Mouse (Mus musculus) limb, embryonic 15.5 days (tissue): ENCODE measurements around the gene Plppr3. TPM values are rescaled to one million over a fixed set of nuclear protein-coding genes. Genes with fewer than 3 reads are reported as not detected.

Experiments used
- microRNA-seq: library from miRNA; unstranded; fragments of <30 nt; microRNA quantifications from one replicate; pipeline ENCODE4, GENCODE M21; 2016
- polyA plus RNA-seq: library from polyadenylated mRNA; unstranded; fragments of >200 nt; fragmentation: Nextera tagmentation; extraction: Ambion mirVana; gene quantifications from 2 replicates; pipeline ENCODE4 v1.2.1, GENCODE M21; 2015

The Plppr3 gene
- polyA plus RNA-seq, 1 experiment from 2014 or later, result 60.1 TPM

Small RNAs within 50 kb of the gene (microRNA-seq; reads per million reads assigned to microRNA genes)
- not detected for gene Mir6910

Other genes with a start within 250 kb of the Plppr3 start
- 7.8 and 10.1 TPM in 2 replicates for gene Shc2, start 236.7 kb downstream of the Plppr3 start, polyA plus RNA-seq
- gene Odf3l2, start 228.9 kb downstream of the Plppr3 start, polyA plus RNA-seq, result 0.12 TPM in 1 of 2 replicates, not detected in the other
- gene Madcam1, start 210.1 kb downstream of the Plppr3 start, polyA plus RNA-seq, result 5.4 and 5.8 TPM in 2 replicates
- gene Tpgs1, start 205.3 kb downstream of the Plppr3 start, polyA plus RNA-seq, result 54.6 and 58.9 TPM in 2 replicates
- 100 and 110 TPM in 2 replicates for gene Cdc34, start 192.4 kb downstream of the Plppr3 start, polyA plus RNA-seq
- gene Gzmm, start 185.6 kb downstream of the Plppr3 start, polyA plus RNA-seq, result 0.86 and 1.3 TPM in 2 replicates
- gene Bsg, start 170.1 kb downstream of the Plppr3 start, polyA plus RNA-seq, result 910 and 960 TPM in 2 replicates
- 0.08 TPM in 1 of 2 replicates, not detected in the other for gene Hcn2, start 158.0 kb downstream of the Plppr3 start, polyA plus RNA-seq
- gene Polrmt, start 128.1 kb downstream of the Plppr3 start, polyA plus RNA-seq, result 35.8 and 41.5 TPM in 2 replicates
- 0.95 and 2.2 TPM in 2 replicates for gene Fgf22, start 119.6 kb downstream of the Plppr3 start, polyA plus RNA-seq
- gene Rnf126, start 107.7 kb downstream of the Plppr3 start, polyA plus RNA-seq, result 93.2 and 104 TPM in 2 replicates
- gene Fstl3, start 97.4 kb downstream of the Plppr3 start, polyA plus RNA-seq, result 21.2 and 22.2 TPM in 2 replicates
- gene Prss57, start 83.7 kb downstream of the Plppr3 start, polyA plus RNA-seq, result 0.10 and 0.12 TPM in 2 replicates
- gene Palm, start 81.1 kb downstream of the Plppr3 start, polyA plus RNA-seq, result 79.9 and 84.8 TPM in 2 replicates
- gene Misp, start 53.6 kb downstream of the Plppr3 start, polyA plus RNA-seq, result 0.56 and 1.6 TPM in 2 replicates
- gene Ptbp1, start 20.2 kb downstream of the Plppr3 start, polyA plus RNA-seq, result 301 and 303 TPM in 2 replicates
- 3.7 and 5.1 TPM in 2 replicates for gene Prtn3, start 158 bp downstream of the Plppr3 start, polyA plus RNA-seq
- gene Elane, start 11.6 kb upstream of the Plppr3 start, polyA plus RNA-seq, result 0.36 and 0.40 TPM in 2 replicates
- gene Cfd, start 16.2 kb upstream of the Plppr3 start, polyA plus RNA-seq, result 0.27 TPM in 1 of 2 replicates, not detected in the other
- 35.4 and 37.7 TPM in 2 replicates for gene Med16, start 34.3 kb upstream of the Plppr3 start, polyA plus RNA-seq
- not detected in 2 replicates for gene Gm26602, start 36.2 kb upstream of the Plppr3 start, polyA plus RNA-seq
- gene Kiss1r, start 42.3 kb upstream of the Plppr3 start, polyA plus RNA-seq, result 1.0 and 1.2 TPM in 2 replicates
- gene R3hdm4, start 46.6 kb upstream of the Plppr3 start, polyA plus RNA-seq, result 159 and 161 TPM in 2 replicates
- gene Arid3a, start 52.4 kb upstream of the Plppr3 start, polyA plus RNA-seq, result 5.7 and 7.4 TPM in 2 replicates
- gene Wdr18, start 85.5 kb upstream of the Plppr3 start, polyA plus RNA-seq, result 81.7 and 83.6 TPM in 2 replicates
- gene Grin3b, start 96.1 kb upstream of the Plppr3 start, polyA plus RNA-seq, result 0.40 and 0.64 TPM in 2 replicates
- 19.3 and 20.1 TPM in 2 replicates for gene Tmem259, start 109.7 kb upstream of the Plppr3 start, polyA plus RNA-seq
- 264 and 270 TPM in 2 replicates for gene Cnn2, start 114.0 kb upstream of the Plppr3 start, polyA plus RNA-seq
- gene Abca7, start 121.9 kb upstream of the Plppr3 start, polyA plus RNA-seq, result 3.3 and 3.4 TPM in 2 replicates
- gene Arhgap45, start 142.0 kb upstream of the Plppr3 start, polyA plus RNA-seq, result 5.3 and 6.4 TPM in 2 replicates
- 213 and 217 TPM in 2 replicates for gene Polr2e, start 165.2 kb upstream of the Plppr3 start, polyA plus RNA-seq
- gene Gpx4, start 172.5 kb upstream of the Plppr3 start, polyA plus RNA-seq, result 432 and 471 TPM in 2 replicates
- gene Sbno2, start 230.9 kb upstream of the Plppr3 start, polyA plus RNA-seq, result 19.7 and 19.8 TPM in 2 replicates
- gene Stk11, start 241.2 kb upstream of the Plppr3 start, polyA plus RNA-seq, result 15.2 and 16.6 TPM in 2 replicates